Mouse (Mus musculus) myocyte (in vitro differentiated cells): ENCODE results near the gene Alg9. TPM values are rescaled to one million over a fixed set of nuclear protein-coding genes. Genes with fewer than 3 reads are reported as not detected.
A peak's percentile ranks its signal among the peaks of the same experiment; 100 is the strongest.

Source experiments
- H3K27me3 ChIP-seq: one replicate; pipeline ENCODE4 v1.6.1; 2011; ENCODE audit not compliant: control insufficient read depth, insufficient read depth, insufficient read length
- H3K36me3 ChIP-seq: one replicate; pipeline ENCODE4 v1.6.1; 2011; ENCODE audit not compliant: control insufficient read depth, insufficient read depth
- H3K4me2 ChIP-seq: one replicate; pipeline ENCODE4 v1.6.1; 2011; ENCODE audit warnings: low read depth, control low read depth
- H3K4me3 ChIP-seq: one replicate; pipeline ENCODE4 v1.5.1; 2011; ENCODE audit warnings: mild to moderate bottlenecking, control low read depth, moderate library complexity
- H3K79me2 ChIP-seq: one replicate; pipeline ENCODE4 v1.6.1; 2011; ENCODE audit not compliant: control insufficient read depth, insufficient read depth
- H3ac ChIP-seq: one replicate; pipeline ENCODE4 v1.6.1; 2011; ENCODE audit not compliant: control insufficient read depth, insufficient read length
- CEBPB ChIP-seq: IDR thresholded peaks from 2 replicates; pipeline ENCODE4 v1.6.1; 2011; ENCODE audit warnings: mild to moderate bottlenecking, moderate library complexity; ENCODE audit not compliant: poor library complexity, insufficient read depth, severe bottlenecking
- E2F4 ChIP-seq: IDR thresholded peaks from one replicate; pipeline ENCODE4 v1.6.1; 2011; ENCODE audit warnings: mild to moderate bottlenecking, control low read depth, moderate library complexity; ENCODE audit not compliant: insufficient read depth
- MAX ChIP-seq: IDR thresholded peaks from one replicate; pipeline ENCODE4 v1.6.1; 2011; ENCODE audit warnings: low read depth, mild to moderate bottlenecking, control low read depth
- MYOD1 ChIP-seq, 3 experiments: IDR thresholded peaks; one replicate each; pipeline ENCODE4 v1.6.1; 2011; ENCODE audit warnings: control low read depth in 2 of 3, low read depth in 2 of 3, mild to moderate bottlenecking in 2 of 3, moderate library complexity in 1 of 3; ENCODE audit not compliant: insufficient read length in 2 of 3, control insufficient read depth in 1 of 3
- MYOG ChIP-seq, 3 experiments: IDR thresholded peaks; one replicate each; pipeline ENCODE4 v1.6.1; 2011; ENCODE audit warnings: control low read depth in 2 of 3, low read depth in 2 of 3, mild to moderate bottlenecking in 2 of 3; ENCODE audit not compliant: insufficient read length in 2 of 3, control insufficient read depth in 1 of 3, insufficient read depth in 1 of 3
- POLR2A ChIP-seq: IDR thresholded peaks from one replicate; pipeline ENCODE4 v1.6.1; 2011; ENCODE audit warnings: low read depth, mild to moderate bottlenecking, control low read depth, moderate library complexity; ENCODE audit not compliant: insufficient read length
- POLR2AphosphoS2 ChIP-seq: IDR thresholded peaks from one replicate; pipeline ENCODE4 v1.6.1; 2011; ENCODE audit warnings: low read depth, control low read depth; ENCODE audit not compliant: insufficient read length
- REST ChIP-seq: IDR thresholded peaks from one replicate; pipeline ENCODE4 v1.6.1; 2011; ENCODE audit warnings: mild to moderate bottlenecking, control low read depth, moderate library complexity; ENCODE audit not compliant: insufficient read depth, insufficient read length
- SRF ChIP-seq: IDR thresholded peaks from one replicate; pipeline ENCODE4 v1.6.1; 2011; ENCODE audit warnings: low read depth; ENCODE audit not compliant: control insufficient read depth, insufficient read length
- TCF12 ChIP-seq: IDR thresholded peaks from one replicate; pipeline ENCODE4 v1.6.1; 2011; ENCODE audit warnings: mild to moderate bottlenecking, control low read depth; ENCODE audit not compliant: poor library complexity, insufficient read depth, severe bottlenecking
- TCF3 ChIP-seq: IDR thresholded peaks from one replicate; pipeline ENCODE4 v1.6.1; 2011; ENCODE audit warnings: low read depth, control low read depth; ENCODE audit not compliant: insufficient read length
- USF1 ChIP-seq: IDR thresholded peaks from one replicate; pipeline ENCODE4 v1.6.1; 2011; ENCODE audit warnings: low read depth, mild to moderate bottlenecking, control low read depth, moderate library complexity
- polyA plus RNA-seq: library from polyadenylated mRNA; unstranded; fragments of >200 nt; fragmentation: generic; extraction: Trizol; gene quantifications from one replicate; pipeline ENCODE4 v1.2.1, GENCODE M21; 2012; ENCODE audit warnings: missing spikeins

Alg9 gene
- polyA plus RNA-seq, 1 experiment: 22.5 TPM

DNA sequence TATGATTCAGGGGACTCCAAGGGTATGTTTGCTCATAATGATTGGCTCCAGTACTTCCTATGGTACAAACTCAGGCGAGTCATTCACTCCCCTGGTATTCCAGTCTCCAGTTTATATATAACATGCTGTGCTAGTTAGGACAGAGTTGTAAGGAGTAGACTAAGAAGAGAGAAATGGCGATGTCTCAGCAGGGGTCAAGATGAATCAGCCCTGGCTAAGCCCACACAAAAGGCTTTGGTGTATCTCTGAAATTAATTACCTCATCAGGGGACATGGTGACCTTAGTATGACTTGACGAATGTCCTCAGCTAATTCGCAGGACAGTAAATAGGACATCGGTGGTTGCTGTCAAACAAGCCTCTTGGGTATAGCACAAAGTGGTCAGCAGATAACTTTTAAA is 18.1 kb upstream of the Alg9 start:
- Histone ChIP-seq H3K27me3 (no peaks in the 10 kb centered on the region), H3ac (no peak overlapping the region), H3K36me3 (peaks cover 12% of the 10 kb centered on the region), H3K79me2 (no peaks in the 10 kb centered on the region), H3K4me3 (no peak overlapping the region), H3K4me2 (no peak overlapping the region)
- TF ChIP-seq MAX: no peak
- TF ChIP-seq POLR2AphosphoS2: no peak
- no peak for TF ChIP-seq MYOG (IDR thresholded peaks at IDR 0.05; ENCODE audit: control insufficient read depth in 1 of 3, insufficient read depth in 1 of 3, insufficient read length in 2 of 3, low read depth in 2 of 3)
- no peak for TF ChIP-seq TCF3
- no peak for TF ChIP-seq E2F4
- no peak for TF ChIP-seq REST
- no peak for TF ChIP-seq MYOD1 (IDR thresholded peaks at IDR 0.05; ENCODE audit: control insufficient read depth in 1 of 3, insufficient read length in 2 of 3, low read depth in 2 of 3)
- TF ChIP-seq SRF: no peak
- TF ChIP-seq POLR2A: no peak
- TF ChIP-seq TCF12: no peak
- no peak for TF ChIP-seq CEBPB
- no peak for TF ChIP-seq USF1

- H3K79me2 ChIP-seq: no peaks in the 10 kb centered on the region
- no peak overlapping the region for H3K4me3 ChIP-seq
- TF ChIP-seq E2F4 (no peak), USF1 (no peak), REST (no peak), TCF12 (no peak), SRF (no peak), MYOG (IDR thresholded peaks at IDR 0.05; ENCODE audit: control insufficient read depth in 1 of 3, insufficient read depth in 1 of 3, insufficient read length in 2 of 3, low read depth in 2 of 3) (no peak), CEBPB (no peak), MAX (no peak), POLR2AphosphoS2 (no peak), TCF3 (no peak), MYOD1 (IDR thresholded peaks at IDR 0.05; ENCODE audit: control insufficient read depth in 1 of 3, insufficient read length in 2 of 3, low read depth in 2 of 3) (no peak)
- peaks cover 5% of the 10 kb centered on the region for H3K36me3 ChIP-seq
- H3K27me3 ChIP-seq: no peaks in the 10 kb centered on the region
- H3ac ChIP-seq: no peak overlapping the region
- no peak overlapping the region for H3K4me2 ChIP-seq
These were observed 13.1 kb upstream of the Alg9 start for GRCm38 (mm10) chr9:50761520-50762243.

DNA sequence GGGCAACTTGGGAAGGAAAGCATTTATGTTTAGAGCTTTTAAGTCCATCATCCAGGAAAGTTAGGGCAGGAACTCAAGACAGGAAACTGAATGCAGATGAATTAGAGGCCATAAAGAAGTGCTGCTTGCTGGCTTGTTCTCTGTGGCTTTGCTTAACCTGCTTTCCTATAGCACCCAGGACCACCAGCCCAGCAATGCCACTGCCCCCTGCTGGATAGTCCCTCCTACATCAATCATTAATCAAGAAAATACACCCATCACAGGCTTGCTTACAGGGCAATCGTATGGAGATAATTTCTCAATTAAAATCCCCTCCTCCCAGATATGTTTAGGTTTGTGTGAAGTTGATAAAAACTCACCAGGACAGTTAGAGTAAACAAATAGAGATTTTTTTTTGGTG is 11.5 kb upstream of the Alg9 start:
- Histone ChIP-seq H3K27me3 (no peaks in the 10 kb centered on the region), H3K4me3 (no peak overlapping the region), H3K4me2 (no peak overlapping the region), H3ac (no peak overlapping the region), H3K79me2 (no peaks in the 10 kb centered on the region), H3K36me3 (no peaks in the 10 kb centered on the region)
- no peak for TF ChIP-seq USF1
- no peak for TF ChIP-seq CEBPB
- TF ChIP-seq MYOD1 (IDR thresholded peaks at IDR 0.05; ENCODE audit: control insufficient read depth in 1 of 3, insufficient read length in 2 of 3, low read depth in 2 of 3): no peak

DNA sequence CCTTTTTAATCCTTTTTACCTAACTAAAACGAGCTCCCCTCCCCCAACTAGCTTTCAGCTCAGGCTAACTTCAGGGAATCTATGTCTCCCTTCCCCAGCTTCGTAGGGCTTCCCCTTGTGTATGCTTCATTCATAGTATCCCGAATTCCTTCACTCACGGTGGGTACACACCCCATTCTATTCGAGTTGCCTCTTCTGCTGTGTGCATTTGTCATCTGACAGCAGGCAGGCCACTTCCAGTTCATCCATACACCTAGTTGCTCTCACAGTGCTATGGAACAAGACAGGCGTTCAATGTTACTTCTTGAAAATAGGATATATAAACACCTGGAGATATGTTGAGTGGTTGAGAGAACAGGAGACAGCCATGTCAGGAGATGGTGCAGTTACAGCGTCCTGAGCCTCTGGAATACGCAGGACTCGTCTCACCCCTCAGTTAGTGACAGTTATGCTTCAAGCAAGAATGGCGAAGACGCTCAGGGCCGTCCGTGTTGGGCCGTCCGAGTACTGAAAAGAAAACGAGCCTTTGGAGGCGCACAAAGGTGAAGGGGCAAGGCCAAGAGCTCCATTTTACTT is 7.2 kb upstream of the Alg9 start:
- peak overlapping the region; percentile 49 for H3K4me3 ChIP-seq
- no peaks in the 10 kb centered on the region for H3K36me3 ChIP-seq
- peak overlapping the region; percentile 97 for H3K4me2 ChIP-seq
- peak overlapping the region; percentile 56 for H3ac ChIP-seq
- no peaks in the 10 kb centered on the region for H3K79me2 ChIP-seq
- no peaks in the 10 kb centered on the region for H3K27me3 ChIP-seq
- TF ChIP-seq POLR2AphosphoS2 (no peak), MAX (no peak), TCF3 (no peak)
